ENCODE assay signal across 35 mouse cellular contexts in the genomic region with DNA sequence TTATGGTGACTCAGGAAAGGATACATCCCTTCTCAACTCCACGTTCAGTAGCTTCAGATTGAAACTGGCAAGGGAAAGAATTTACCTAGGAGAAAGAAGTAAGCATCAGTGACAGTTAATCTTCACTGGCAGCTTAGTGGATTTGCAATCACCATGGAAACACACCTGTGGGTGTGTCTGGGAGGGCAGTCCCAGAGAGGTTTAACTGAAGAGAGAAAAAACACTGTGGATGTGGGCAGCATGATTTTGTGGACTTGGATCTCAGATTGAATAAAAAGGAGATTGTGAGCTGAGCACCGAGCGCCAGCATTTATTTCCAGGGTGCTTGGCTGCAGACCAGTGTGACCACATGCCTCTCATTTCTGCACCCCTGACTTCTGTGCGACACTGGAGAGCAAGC.
"Had no signal": no experiment of that assay in that cellular context is flagged by ENCODE, and none has a peak within 500 bp of the region (broad histone marks: within the 10 kb centered on the region; RNA-seq: fewer than 3 reads in every experiment).

No protein-coding gene starts in this region.

- H3K4me2 ChIP-seq: heart, embryonic 11.5 days; heart, embryonic 12.5 days; heart, embryonic 13.5 days; heart, embryonic 15.5 days; hindbrain, embryonic 12.5 days; hindbrain, embryonic 13.5 days; hindbrain, embryonic 14.5 days; hindbrain, embryonic 15.5 days; intestine, embryonic 15.5 days; kidney, embryonic 15.5 days had no signal

- H3K4me1 ChIP-seq: heart, embryonic 10.5 days; hindbrain, embryonic 10.5 days; hindbrain, embryonic 12.5 days; hindbrain, embryonic 13.5 days; hindbrain, embryonic 15.5 days; intestine, embryonic 15.5 days; kidney, embryonic 15.5 days had no signal

- H3K27me3 ChIP-seq: heart, embryonic 12.5 days; heart, embryonic 13.5 days; heart, embryonic 15.5 days; hindbrain, embryonic 12.5 days; hindbrain, embryonic 13.5 days; hindbrain, embryonic 15.5 days; intestine, embryonic 15.5 days; kidney, embryonic 15.5 days had no signal

- H3K4me3 ChIP-seq: heart, embryonic 10.5 days; heart, embryonic 12.5 days; heart, embryonic 13.5 days; heart, embryonic 15.5 days; hindbrain, embryonic 10.5 days; hindbrain, embryonic 12.5 days; hindbrain, embryonic 13.5 days; hindbrain, embryonic 15.5 days; intestine, embryonic 15.5 days; kidney, embryonic 15.5 days; layer of hippocampus, adult 2 months had no signal

- H3K9me3 ChIP-seq: heart, embryonic 10.5 days; heart, embryonic 12.5 days; heart, embryonic 13.5 days; heart, embryonic 15.5 days; hindbrain, embryonic 10.5 days; hindbrain, embryonic 12.5 days; hindbrain, embryonic 13.5 days; hindbrain, embryonic 15.5 days; intestine, embryonic 15.5 days; kidney, embryonic 15.5 days had no signal

- DNase-seq: heart, postnatal 10 days; heart, postnatal 14 days; heart, postnatal 36 days; heart, postnatal 4 days; kidney, adult 11 months; kidney, adult 18-20 months; kidney, adult 2 months; kidney, adult 8-10 months; kidney, adult 9 months; kidney, postnatal 10 days; kidney, postnatal 14 days; kidney, postnatal 25 days; kidney, postnatal 36 days; kidney, postnatal 4 days; layer of hippocampus, adult 9-11 months; layer of hippocampus, postnatal 36 days had no signal

- ATAC-seq: hindbrain, embryonic 16.5 days; hindbrain, postnatal 0 days; inflammation-experienced regulatory T-cells, adult 6 months; intestine, embryonic 15.5 days; intestine, embryonic 16.5 days; intestine, postnatal 0 days had no signal

- H3K9ac ChIP-seq: heart, embryonic 12.5 days; heart, embryonic 13.5 days; heart, embryonic 15.5 days; hindbrain, embryonic 12.5 days; hindbrain, embryonic 13.5 days; hindbrain, embryonic 14.5 days; hindbrain, embryonic 15.5 days; intestine, embryonic 15.5 days; kidney, embryonic 15.5 days had no signal

- H3K27ac ChIP-seq: heart, embryonic 10.5 days; heart, embryonic 13.5 days; heart, embryonic 15.5 days; hindbrain, embryonic 10.5 days; hindbrain, embryonic 12.5 days; hindbrain, embryonic 13.5 days; hindbrain, embryonic 14.5 days; hindbrain, embryonic 15.5 days; hindbrain, postnatal 0 days; intestine, embryonic 15.5 days; kidney, embryonic 15.5 days; kidney, postnatal 0 days; layer of hippocampus, adult 2 months had no signal

- H3K36me3 ChIP-seq: heart, embryonic 10.5 days; heart, embryonic 12.5 days; heart, embryonic 13.5 days; heart, embryonic 15.5 days; hindbrain, embryonic 10.5 days; hindbrain, embryonic 12.5 days; hindbrain, embryonic 13.5 days; hindbrain, embryonic 15.5 days; intestine, embryonic 15.5 days; kidney, embryonic 15.5 days had no signal
